8 mouse cellular contexts compared by ENCODE assay signal in genomic region chrX:72918682-72919059, GRCm38 (mm10). TPM values are rescaled to one million over a fixed set of nuclear protein-coding genes. Genes with fewer than 3 reads are reported as not detected.
DNase-seq lines count a peak whose midpoint lies in the region; ATAC-seq and TF ChIP-seq lines count a peak whose summit lies in the region.

No protein-coding gene starts in this region.

- H3K4me3 ChIP-seq in lung, adult 2 months (replicated peaks; ENCODE audit: extremely low read depth, low read depth, low read length) = peak overlapping the region; percentile 83
- peak overlapping the region; percentile 61 for H3K4me3 ChIP-seq in embryonic facial prominence, embryonic 15.5 days (replicated peaks)
- H3K4me3 ChIP-seq in intestine, embryonic 16.5 days (ENCODE audit: low read length) = peak overlapping the region; percentile 59
- peak overlapping the region; percentile 42 for H3K4me3 ChIP-seq in neural tube, embryonic 14.5 days (ENCODE audit: low read depth, low read length)

- no peak for TF ChIP-seq POLR2A in lung, adult 2 months (IDR thresholded peaks at IDR 0.05; ENCODE audit: borderline replicate concordance, extremely low read depth, low read depth, low read length)

- DNase-seq in lung, adult 2 months = no peak
- no peak for DNase-seq in lung, postnatal 4 days
- DNase-seq in left cerebral cortex, postnatal 36 days (ENCODE audit: low spot score in 2 of 2) = no peak
- no peak for DNase-seq in urinary bladder, postnatal 4 days (ENCODE audit: low spot score in 2 of 2)
- no peak for DNase-seq in layer of hippocampus, adult 9-10 months (ENCODE audit: low spot score)

- no peaks in the 10 kb centered on the region for H3K9me3 ChIP-seq in embryonic facial prominence, embryonic 15.5 days (replicated peaks)
- no peaks in the 10 kb centered on the region for H3K9me3 ChIP-seq in intestine, embryonic 16.5 days (ENCODE audit: control insufficient read depth, low read length)
- H3K9me3 ChIP-seq in neural tube, embryonic 14.5 days (ENCODE audit: control insufficient read depth, low read length) = no peaks in the 10 kb centered on the region

- peak overlapping the region; percentile 56 for H3K4me2 ChIP-seq in embryonic facial prominence, embryonic 15.5 days (replicated peaks)
- peak overlapping the region; percentile 52 for H3K4me2 ChIP-seq in intestine, embryonic 16.5 days (ENCODE audit: low read depth, low read length)
- peak overlapping the region; percentile 55 for H3K4me2 ChIP-seq in neural tube, embryonic 14.5 days (ENCODE audit: low read depth, low read length)

- no peaks in the 10 kb centered on the region for H3K4me1 ChIP-seq in lung, adult 2 months (ENCODE audit: control insufficient read depth, insufficient read depth, low read length)
- H3K4me1 ChIP-seq in embryonic facial prominence, embryonic 15.5 days = peaks cover 4% of the 10 kb centered on the region; the same call in 1 of the 2 replicates
- no peaks in the 10 kb centered on the region for H3K4me1 ChIP-seq in intestine, embryonic 16.5 days (ENCODE audit: control insufficient read depth, insufficient read depth, low read length)
- peaks cover 3% of the 10 kb centered on the region; the same call in 1 of the 2 replicates for H3K4me1 ChIP-seq in neural tube, embryonic 14.5 days (ENCODE audit: control insufficient read depth, insufficient read depth, low read length)

- WGBS in lung, adult 2 months = 24% methylated on average over 6 of the region's 6 CpGs
- 15% methylated on average over 6 of the region's 6 CpGs for WGBS in embryonic facial prominence, embryonic 15.5 days
- 14% methylated on average over 6 of the region's 6 CpGs for WGBS in intestine, embryonic 16.5 days
- WGBS in neural tube, embryonic 14.5 days = 16% methylated on average over 6 of the region's 6 CpGs

- no peaks in the 10 kb centered on the region for H3K36me3 ChIP-seq in embryonic facial prominence, embryonic 15.5 days
- no peaks in the 10 kb centered on the region for H3K36me3 ChIP-seq in intestine, embryonic 16.5 days (ENCODE audit: control insufficient read depth, insufficient read depth, low read length)
- no peaks in the 10 kb centered on the region for H3K36me3 ChIP-seq in neural tube, embryonic 14.5 days (ENCODE audit: control insufficient read depth, insufficient read depth, low read length)

- H3K27ac ChIP-seq in embryonic facial prominence, embryonic 15.5 days (replicated peaks) = no peak overlapping the region; the same call in 1 of the 2 replicates
- H3K27ac ChIP-seq in intestine, embryonic 16.5 days (ENCODE audit: low read length) = peak overlapping the region; percentile 70
- H3K27ac ChIP-seq in neural tube, embryonic 14.5 days (ENCODE audit: low read depth, low read length) = peak overlapping the region; percentile 60

- intact Hi-C loops in left cerebral cortex, postnatal 36 days (cut with DNase I) = no loop called here

- peak; percentile 22; the same call in 1 of the 2 replicates for ATAC-seq in embryonic facial prominence, embryonic 15.5 days (ENCODE audit: insufficient number of reproducible peaks, low FRiP score, low TSS enrichment, low read depth)
- ATAC-seq in intestine, embryonic 16.5 days = peak; percentile 20
- no peak; the same call in 1 of the 2 replicates for ATAC-seq in neural tube, embryonic 14.5 days (ENCODE audit: low read depth)

- H3K9ac ChIP-seq in embryonic facial prominence, embryonic 15.5 days = peak overlapping the region; percentile 21; the same call in 1 of the 2 replicates
- peak overlapping the region; percentile 64 for H3K9ac ChIP-seq in intestine, embryonic 16.5 days (ENCODE audit: low read depth, low read length)
- peak overlapping the region; percentile 53 for H3K9ac ChIP-seq in neural tube, embryonic 14.5 days (replicated peaks; ENCODE audit: low read depth, low read length)

- no peak for TF ChIP-seq CTCF in lung, adult 2 months (IDR thresholded peaks at IDR 0.05; ENCODE audit: insufficient read depth, low read length)

- no peaks in the 10 kb centered on the region for H3K27me3 ChIP-seq in embryonic facial prominence, embryonic 15.5 days
- H3K27me3 ChIP-seq in intestine, embryonic 16.5 days (replicated peaks; ENCODE audit: control insufficient read depth, insufficient read depth, low read length) = no peaks in the 10 kb centered on the region; the same call in 1 of the 2 replicates
- no peaks in the 10 kb centered on the region for H3K27me3 ChIP-seq in neural tube, embryonic 14.5 days (ENCODE audit: control insufficient read depth, insufficient read depth, low read length)

RNA-seq across cellular contexts. Expression of gene Nsdhl, which starts 0.3 kb away (rescaled TPM):
- 11.7 and 20.3 TPM in 2 replicates for polyA plus RNA-seq in lung, adult 2 months (2012; rRNA removed)
- polyA plus RNA-seq in embryonic facial prominence, embryonic 15.5 days (2015; fragmentation: Nextera tagmentation; extraction: Ambion mirVana) = 20.5 and 21.5 TPM in 2 replicates
- polyA plus RNA-seq in intestine, embryonic 16.5 days (2015; fragmentation: Nextera tagmentation; extraction: Ambion mirVana) = 46.8 TPM in 2 replicates
- polyA plus RNA-seq in neural tube, embryonic 14.5 days (2014; fragmentation: Nextera tagmentation; extraction: Ambion mirVana) = 49.6 and 56.1 TPM in 2 replicates
- 10 to 100 TPM; 23.2 to 27.3 TPM for total RNA-seq in left cerebral cortex, postnatal 36 days (2021)

RNA-seq across cellular contexts. Expression of gene Cetn2, which starts 0.5 kb away (rescaled TPM):
- 4.0 and 9.2 TPM in 2 replicates for polyA plus RNA-seq in lung, adult 2 months (2012; rRNA removed)
- polyA plus RNA-seq in embryonic facial prominence, embryonic 15.5 days (2015; fragmentation: Nextera tagmentation; extraction: Ambion mirVana) = 72.4 and 91.9 TPM in 2 replicates
- 51.4 and 54.9 TPM in 2 replicates for polyA plus RNA-seq in intestine, embryonic 16.5 days (2015; fragmentation: Nextera tagmentation; extraction: Ambion mirVana)
- 62.6 and 80.1 TPM in 2 replicates for polyA plus RNA-seq in neural tube, embryonic 14.5 days (2014; fragmentation: Nextera tagmentation; extraction: Ambion mirVana)
- total RNA-seq in left cerebral cortex, postnatal 36 days (2021) = 10 to 100 TPM; 49.5 to 52.0 TPM
